Mouse (Mus musculus) mouse embryonic stem cell (cell line): ENCODE measurements around the gene Col3a1.

ENCODE experiments used
- in situ Hi-C, 2 experiments: fragments of 300-500 bp; cut with MboI; formaldehyde crosslinking; loops; 1 replicate in 1 of 2; 3 replicates in 1 of 2; pipeline ENCODE4 v1.14.3; 2019 to 2020; ENCODE audit warnings: low sequenced_read_pairs in 2 of 2, low pct_unique_long_range_greater_than_20kb in 1 of 2, mixed read lengths in 1 of 2; ENCODE audit not compliant: unreplicated experiment in 1 of 2

Gene Col3a1

DNA sequence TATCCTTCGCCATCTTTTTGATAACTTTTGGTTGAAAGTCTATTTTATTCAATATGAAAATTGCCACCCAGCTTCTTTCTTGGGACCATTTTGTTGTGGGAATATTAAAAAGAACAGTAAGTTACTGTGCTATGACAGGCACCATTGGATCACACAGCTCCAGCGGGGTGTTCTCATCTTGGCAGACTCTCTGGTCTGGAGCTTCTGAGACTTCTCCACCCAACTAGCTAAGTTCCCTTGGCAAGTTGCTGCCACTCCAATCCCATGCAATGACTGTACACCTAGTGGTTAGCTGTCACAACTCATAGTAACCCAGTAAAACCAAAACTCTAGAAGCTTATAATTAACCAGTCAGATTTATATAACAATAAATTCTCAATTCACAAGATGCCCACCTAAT is 51.9 kb downstream of the Col3a1 start:
- in situ Hi-C loops, result no loop called here

DNA sequence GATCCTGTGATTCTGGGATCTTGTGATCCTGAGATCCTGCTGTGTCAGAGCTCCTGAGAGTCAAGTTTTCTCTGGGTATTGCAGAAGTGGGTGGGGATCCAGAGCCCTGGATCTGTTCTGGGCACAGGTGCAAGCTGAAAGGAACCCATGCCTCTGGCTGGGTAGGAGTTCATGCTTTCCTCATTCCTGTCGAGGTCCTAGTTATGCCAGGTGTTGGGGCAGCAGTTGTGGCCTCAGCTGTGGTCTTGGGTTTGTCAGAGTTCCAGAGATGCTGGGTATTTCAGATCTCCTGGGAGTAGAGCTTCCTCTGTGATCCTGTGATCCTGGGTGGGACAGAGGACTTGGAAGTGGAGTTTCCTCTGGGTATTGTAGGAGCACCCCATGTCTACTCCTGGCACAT is 54.1 kb downstream of the Col3a1 start:
- in situ Hi-C loops, result no loop called here

DNA sequence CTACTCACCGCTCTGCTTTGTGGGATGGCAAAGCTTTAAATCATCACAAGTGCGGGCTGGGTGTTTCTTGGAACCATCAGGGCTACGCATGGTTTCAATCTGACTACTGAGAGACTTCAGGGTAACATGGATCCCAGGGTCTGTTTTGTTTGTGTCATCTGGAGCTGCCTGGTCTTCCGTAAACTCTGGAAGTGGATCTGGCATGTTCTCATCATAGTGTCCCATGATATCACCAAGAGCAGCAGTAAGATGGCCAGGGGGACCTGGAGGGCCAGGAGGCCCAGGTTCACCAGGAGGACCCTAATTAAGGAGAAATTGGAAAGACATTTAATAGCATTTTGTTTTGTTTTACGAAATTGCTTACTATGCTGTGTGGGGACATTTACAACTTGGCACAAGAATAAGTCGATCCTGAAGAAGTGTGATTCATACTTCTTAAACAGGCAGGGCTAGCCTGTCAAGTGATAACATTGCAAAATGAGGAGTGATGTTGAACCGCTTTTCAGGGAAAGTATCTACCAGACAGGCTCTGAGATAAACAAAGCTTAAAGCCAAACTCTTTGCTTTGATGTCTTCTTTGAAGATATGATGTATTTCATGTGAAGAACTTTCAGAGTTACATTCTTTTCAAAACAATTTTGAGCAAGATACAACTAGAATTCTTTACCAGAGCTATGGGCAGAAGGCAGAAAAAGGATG is 68.8 kb downstream of the Col3a1 start:
- in situ Hi-C loops, result no loop called here

DNA sequence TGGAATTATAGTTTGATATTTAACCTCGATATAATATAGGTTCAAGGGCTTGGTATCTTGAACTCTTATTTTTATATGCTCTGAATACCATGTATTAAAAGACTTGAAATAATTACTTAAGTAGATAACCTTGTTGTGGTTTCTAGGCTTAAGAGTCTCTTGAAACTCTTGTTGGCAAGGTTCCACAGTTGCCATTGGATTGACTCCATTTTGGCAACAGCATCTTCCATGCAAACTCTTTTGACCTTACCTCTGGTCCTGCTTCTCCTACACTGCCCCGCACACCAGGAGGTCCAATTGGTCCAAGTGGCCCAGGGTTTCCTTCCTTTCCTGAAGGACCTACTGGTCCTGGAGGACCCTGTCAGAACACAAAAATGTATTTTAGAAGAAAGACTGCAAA is 70.5 kb downstream of the Col3a1 start:
- in situ Hi-C loops, result no loop called here
